Mouse (Mus musculus): Measurements from ENCODE around the gene Sgcd. TPM values are rescaled to one million over a fixed set of nuclear protein-coding genes. Genes with fewer than 3 reads are reported as not detected.
A peak's percentile ranks its signal among the peaks of the same experiment; 100 is the strongest.

Gene Sgcd
- polyA plus RNA-seq, 1 experiment from 2014 or later = 4.4 TPM

GRCm38 (mm10) chr11:47304702-47305450, 683.9 kb downstream of the Sgcd start:
- H3K36me3 ChIP-seq (ENCODE audit: control insufficient read depth, insufficient read depth, low read length) = no peaks in the 10 kb centered on the region
- peak overlapping the region; percentile 0; the same call in 1 of the 2 replicates for H3K27ac ChIP-seq (ENCODE audit: low read length)
- H3K4me1 ChIP-seq (ENCODE audit: control insufficient read depth, insufficient read depth, low read length) = peaks cover 6% of the 10 kb centered on the region; the same call in 1 of the 2 replicates
- no peak overlapping the region for H3K4me2 ChIP-seq (ENCODE audit: low read depth, low read length)
- no peaks in the 10 kb centered on the region for H3K27me3 ChIP-seq (ENCODE audit: control insufficient read depth, insufficient read depth, low read length)
- H3K9ac ChIP-seq (ENCODE audit: low read length) = no peak overlapping the region
- WGBS = 51% methylated on average over 12 of the region's 12 CpGs
- H3K4me3 ChIP-seq (replicated peaks; ENCODE audit: low read length) = no peak overlapping the region
- H3K9me3 ChIP-seq (replicated peaks; ENCODE audit: control insufficient read depth, low read length) = no peaks in the 10 kb centered on the region
- ATAC-seq (ENCODE audit: insufficient read depth, low FRiP score) = peak; percentile 25; the same call in 1 of the 2 replicates

GRCm38 (mm10) chr11:47299777-47300176, 689.0 kb downstream of the Sgcd start:
- Histone ChIP-seq H3K9ac (ENCODE audit: low read length) (no peak overlapping the region), H3K4me1 (ENCODE audit: control insufficient read depth, insufficient read depth, low read length) (peaks cover 6% of the 10 kb centered on the region; the same call in 1 of the 2 replicates), H3K4me3 (replicated peaks; ENCODE audit: low read length) (no peak overlapping the region), H3K27me3 (ENCODE audit: control insufficient read depth, insufficient read depth, low read length) (no peaks in the 10 kb centered on the region), H3K36me3 (ENCODE audit: control insufficient read depth, insufficient read depth, low read length) (no peaks in the 10 kb centered on the region), H3K27ac (ENCODE audit: low read length) (no peak overlapping the region), H3K9me3 (replicated peaks; ENCODE audit: control insufficient read depth, low read length) (no peaks in the 10 kb centered on the region), H3K4me2 (ENCODE audit: low read depth, low read length) (no peak overlapping the region)
- WGBS = 83% methylated on average over 1 of the region's 1 CpGs
- no peak for ATAC-seq (ENCODE audit: insufficient read depth, low FRiP score)

- no peaks in the 10 kb centered on the region for H3K27me3 ChIP-seq (ENCODE audit: control insufficient read depth, insufficient read depth, low read length)
- no peaks in the 10 kb centered on the region for H3K36me3 ChIP-seq (ENCODE audit: control insufficient read depth, insufficient read depth, low read length)
- H3K27ac ChIP-seq (ENCODE audit: low read length) = no peak overlapping the region
- no peaks in the 10 kb centered on the region for H3K9me3 ChIP-seq (replicated peaks; ENCODE audit: control insufficient read depth, low read length)
- H3K4me2 ChIP-seq (ENCODE audit: low read depth, low read length) = no peak overlapping the region
- ATAC-seq (ENCODE audit: insufficient read depth, low FRiP score) = no peak
- no peak overlapping the region for H3K4me3 ChIP-seq (replicated peaks; ENCODE audit: low read length)
- WGBS = 78% methylated on average over 1 of the region's 1 CpGs
- no peaks in the 10 kb centered on the region for H3K4me1 ChIP-seq (ENCODE audit: control insufficient read depth, insufficient read depth, low read length)
- no peak overlapping the region for H3K9ac ChIP-seq (ENCODE audit: low read length)
Observed at GRCm38 (mm10) chr11:47297805-47298340, 690.9 kb downstream of the Sgcd start.

GRCm38 (mm10) chr11:47294741-47295140, 694.0 kb downstream of the Sgcd start:
- ATAC-seq (ENCODE audit: insufficient read depth, low FRiP score) = no peak
- no peaks in the 10 kb centered on the region for H3K36me3 ChIP-seq (ENCODE audit: control insufficient read depth, insufficient read depth, low read length)
- H3K27me3 ChIP-seq (ENCODE audit: control insufficient read depth, insufficient read depth, low read length) = no peaks in the 10 kb centered on the region
- no peak overlapping the region for H3K4me2 ChIP-seq (ENCODE audit: low read depth, low read length)
- no peak overlapping the region for H3K9ac ChIP-seq (ENCODE audit: low read length)
- 64% methylated on average over 1 of the region's 1 CpGs for WGBS
- no peaks in the 10 kb centered on the region for H3K4me1 ChIP-seq (ENCODE audit: control insufficient read depth, insufficient read depth, low read length)
- no peaks in the 10 kb centered on the region for H3K9me3 ChIP-seq (replicated peaks; ENCODE audit: control insufficient read depth, low read length)
- H3K4me3 ChIP-seq (replicated peaks; ENCODE audit: low read length) = no peak overlapping the region
- H3K27ac ChIP-seq (ENCODE audit: low read length) = no peak overlapping the region

- no peak overlapping the region for H3K9ac ChIP-seq (ENCODE audit: low read length)
- no peaks in the 10 kb centered on the region for H3K4me1 ChIP-seq (ENCODE audit: control insufficient read depth, insufficient read depth, low read length)
- no peaks in the 10 kb centered on the region for H3K9me3 ChIP-seq (replicated peaks; ENCODE audit: control insufficient read depth, low read length)
- H3K27me3 ChIP-seq (ENCODE audit: control insufficient read depth, insufficient read depth, low read length) = no peaks in the 10 kb centered on the region
- H3K4me3 ChIP-seq (replicated peaks; ENCODE audit: low read length) = no peak overlapping the region
- no peak overlapping the region for H3K27ac ChIP-seq (ENCODE audit: low read length)
- WGBS = 57% methylated on average over 4 of the region's 4 CpGs
- ATAC-seq (ENCODE audit: insufficient read depth, low FRiP score) = no peak
- H3K36me3 ChIP-seq (ENCODE audit: control insufficient read depth, insufficient read depth, low read length) = no peaks in the 10 kb centered on the region
- H3K4me2 ChIP-seq (ENCODE audit: low read depth, low read length) = no peak overlapping the region
Observed at GRCm38 (mm10) chr11:47276586-47276985, 712.2 kb downstream of the Sgcd start.

GRCm38 (mm10) chr11:47268556-47268955, 720.2 kb downstream of the Sgcd start:
- no peak for ATAC-seq (ENCODE audit: insufficient read depth, low FRiP score)
- no peak overlapping the region for H3K4me3 ChIP-seq (replicated peaks; ENCODE audit: low read length)
- WGBS = 90% methylated on average over 4 of the region's 4 CpGs
- no peaks in the 10 kb centered on the region for H3K27me3 ChIP-seq (ENCODE audit: control insufficient read depth, insufficient read depth, low read length)
- H3K27ac ChIP-seq (ENCODE audit: low read length) = no peak overlapping the region
- H3K9ac ChIP-seq (ENCODE audit: low read length) = no peak overlapping the region
- H3K4me1 ChIP-seq (ENCODE audit: control insufficient read depth, insufficient read depth, low read length) = no peaks in the 10 kb centered on the region
- H3K9me3 ChIP-seq (replicated peaks; ENCODE audit: control insufficient read depth, low read length) = no peaks in the 10 kb centered on the region
- no peaks in the 10 kb centered on the region for H3K36me3 ChIP-seq (ENCODE audit: control insufficient read depth, insufficient read depth, low read length)
- H3K4me2 ChIP-seq (ENCODE audit: low read depth, low read length) = no peak overlapping the region

- no peak overlapping the region for H3K4me3 ChIP-seq (replicated peaks; ENCODE audit: low read length)
- ATAC-seq (ENCODE audit: insufficient read depth, low FRiP score) = no peak
- no peak overlapping the region for H3K4me2 ChIP-seq (ENCODE audit: low read depth, low read length)
- 73% methylated on average over 9 of the region's 9 CpGs for WGBS
- no peaks in the 10 kb centered on the region for H3K27me3 ChIP-seq (ENCODE audit: control insufficient read depth, insufficient read depth, low read length)
- H3K27ac ChIP-seq (ENCODE audit: low read length) = no peak overlapping the region
- no peaks in the 10 kb centered on the region for H3K9me3 ChIP-seq (replicated peaks; ENCODE audit: control insufficient read depth, low read length)
- H3K9ac ChIP-seq (ENCODE audit: low read length) = no peak overlapping the region
- H3K4me1 ChIP-seq (ENCODE audit: control insufficient read depth, insufficient read depth, low read length) = no peaks in the 10 kb centered on the region
- no peaks in the 10 kb centered on the region for H3K36me3 ChIP-seq (ENCODE audit: control insufficient read depth, insufficient read depth, low read length)
Observed at GRCm38 (mm10) chr11:47264267-47264984, 724.3 kb downstream of the Sgcd start.

- 75% methylated on average over 7 of the region's 7 CpGs for WGBS
- H3K27me3 ChIP-seq (ENCODE audit: control insufficient read depth, insufficient read depth, low read length) = no peaks in the 10 kb centered on the region
- no peaks in the 10 kb centered on the region for H3K4me1 ChIP-seq (ENCODE audit: control insufficient read depth, insufficient read depth, low read length)
- no peak overlapping the region for H3K9ac ChIP-seq (ENCODE audit: low read length)
- ATAC-seq (ENCODE audit: insufficient read depth, low FRiP score) = no peak
- no peak overlapping the region for H3K27ac ChIP-seq (ENCODE audit: low read length)
- no peaks in the 10 kb centered on the region for H3K36me3 ChIP-seq (ENCODE audit: control insufficient read depth, insufficient read depth, low read length)
- no peaks in the 10 kb centered on the region for H3K9me3 ChIP-seq (replicated peaks; ENCODE audit: control insufficient read depth, low read length)
- H3K4me2 ChIP-seq (ENCODE audit: low read depth, low read length) = no peak overlapping the region
- H3K4me3 ChIP-seq (replicated peaks; ENCODE audit: low read length) = no peak overlapping the region
Observed at GRCm38 (mm10) chr11:47250301-47250700, 738.5 kb downstream of the Sgcd start.

- Histone ChIP-seq H3K4me3 (replicated peaks; ENCODE audit: low read length) (no peak overlapping the region), H3K36me3 (ENCODE audit: control insufficient read depth, insufficient read depth, low read length) (no peaks in the 10 kb centered on the region), H3K27me3 (ENCODE audit: control insufficient read depth, insufficient read depth, low read length) (no peaks in the 10 kb centered on the region), H3K9me3 (replicated peaks; ENCODE audit: control insufficient read depth, low read length) (no peaks in the 10 kb centered on the region), H3K9ac (ENCODE audit: low read length) (no peak overlapping the region), H3K4me2 (ENCODE audit: low read depth, low read length) (no peak overlapping the region), H3K4me1 (ENCODE audit: control insufficient read depth, insufficient read depth, low read length) (no peaks in the 10 kb centered on the region), H3K27ac (ENCODE audit: low read length) (no peak overlapping the region)
- WGBS = 75% methylated on average over 4 of the region's 4 CpGs
- no peak for ATAC-seq (ENCODE audit: insufficient read depth, low FRiP score)
Observed at GRCm38 (mm10) chr11:47248345-47248893, 740.4 kb downstream of the Sgcd start.

Measured in stomach, embryonic 16.5 days (tissue).